Comparison of ENCODE assay signal across 9 mouse cellular contexts in the genomic region with DNA sequence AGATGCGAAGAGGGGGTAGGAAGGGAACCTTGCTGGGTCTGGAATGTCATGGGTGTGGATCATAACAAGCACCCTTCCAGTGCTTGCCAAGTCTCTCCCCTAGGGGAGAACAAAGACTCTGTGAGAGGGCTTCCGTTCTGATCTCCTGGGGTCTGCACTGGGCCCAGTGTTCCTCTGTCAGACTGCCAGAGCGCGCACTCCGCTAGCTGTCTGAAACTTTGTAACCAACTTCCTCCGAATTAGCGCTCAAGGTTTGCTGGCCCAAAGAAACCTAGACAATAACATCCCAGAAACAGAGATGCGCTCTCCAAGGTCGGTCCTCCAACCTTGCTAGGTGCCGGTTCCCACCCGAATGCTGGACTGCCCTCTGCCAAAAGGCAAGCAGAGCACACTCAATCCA.
A peak's percentile ranks its signal among the peaks of the same experiment; 100 is the strongest.
DNase-seq lines count a peak whose midpoint lies in the region; ATAC-seq and TF ChIP-seq lines count a peak whose summit lies in the region.
"Had no signal": no experiment of that assay in that cellular context is flagged by ENCODE, and none has a peak within 500 bp of the region (broad histone marks: within the 10 kb centered on the region; RNA-seq: fewer than 3 reads in every experiment).

No protein-coding gene starts in this region.

- no peaks in the 10 kb centered on the region for H3K36me3 ChIP-seq in E14TG2a.4 (ENCODE audit: insufficient read depth, low read length)
- H3K36me3 ChIP-seq in heart, embryonic 14.5 days (ENCODE audit: control insufficient read depth, insufficient read depth, low read length), result no peaks in the 10 kb centered on the region
- no peaks in the 10 kb centered on the region for H3K36me3 ChIP-seq in limb, embryonic 13.5 days
- no peaks in the 10 kb centered on the region for H3K36me3 ChIP-seq in thymus, adult 2 months (ENCODE audit: control insufficient read depth, insufficient read depth, low read length)
- H3K36me3 ChIP-seq: stomach, embryonic 15.5 days had no signal

- WGBS in heart, embryonic 14.5 days, result 8% methylated on average over 11 of the region's 11 CpGs
- 12% methylated on average over 11 of the region's 11 CpGs for WGBS in limb, embryonic 13.5 days
- 22% methylated on average over 11 of the region's 11 CpGs for WGBS in thymus, adult 2 months

- H3K27me3 ChIP-seq in E14TG2a.4 (ENCODE audit: insufficient read depth, low read length), result peaks cover 31% of the 10 kb centered on the region
- H3K27me3 ChIP-seq in heart, embryonic 14.5 days (ENCODE audit: control insufficient read depth, insufficient read depth, low read length), result peaks cover 28% of the 10 kb centered on the region
- peaks cover 30% of the 10 kb centered on the region for H3K27me3 ChIP-seq in limb, embryonic 13.5 days
- no peaks in the 10 kb centered on the region for H3K27me3 ChIP-seq in thymus, adult 2 months (ENCODE audit: control insufficient read depth, insufficient read depth, low read length)

- H3K4me1 ChIP-seq in E14TG2a.4 (replicated peaks; ENCODE audit: low read depth, low read length), result peaks cover 52% of the 10 kb centered on the region
- H3K4me1 ChIP-seq in heart, embryonic 14.5 days (ENCODE audit: control insufficient read depth in 2 of 2, insufficient read depth in 2 of 2, low read length in 2 of 2), result peaks cover 8 to 13% of the 10 kb centered on the region in 2 experiments; a peak in 3 of 4 replicates
- H3K4me1 ChIP-seq in limb, embryonic 13.5 days, result peaks cover 32% of the 10 kb centered on the region
- peaks cover 15% of the 10 kb centered on the region for H3K4me1 ChIP-seq in thymus, adult 2 months (replicated peaks; ENCODE audit: control insufficient read depth, insufficient read depth, low read length)

- H3K9me3 ChIP-seq in E14TG2a.4 (ENCODE audit: low read length), result no peaks in the 10 kb centered on the region
- no peaks in the 10 kb centered on the region for H3K9me3 ChIP-seq in heart, embryonic 14.5 days (ENCODE audit: control insufficient read depth, low read length)
- H3K9me3 ChIP-seq in limb, embryonic 13.5 days, result no peaks in the 10 kb centered on the region; the same call in 1 of the 2 replicates
- H3K9me3 ChIP-seq: stomach, embryonic 15.5 days had no signal

- no peak overlapping the region for H3K9ac ChIP-seq in heart, embryonic 14.5 days (ENCODE audit: low read length)
- H3K9ac ChIP-seq in limb, embryonic 13.5 days, result no peak overlapping the region
- H3K9ac ChIP-seq: stomach, embryonic 15.5 days had no signal

- TF ChIP-seq POLR2A in thymus, adult 2 months (IDR thresholded peaks at IDR 0.05; ENCODE audit: control insufficient read depth, extremely low read depth, insufficient read depth, low read length, poor library complexity), result no peak

- DNase-seq in embryo, embryonic 10.5 days (ENCODE audit: low spot score), result peak; percentile 39
- peak; percentile 44 for DNase-seq in thymus, adult 2 months
- DNase-seq in ovary, postnatal 36 days (ENCODE audit: low spot score), result no peak
- DNase-seq in layer of hippocampus, adult 11-12 months (ENCODE audit: low spot score), result no peak
- no peak for DNase-seq in natural killer cell, adult 2 months (ENCODE audit: low spot score in 2 of 2)

- ATAC-seq in heart, embryonic 14.5 days (ENCODE audit: insufficient number of reproducible peaks, insufficient read depth, low FRiP score, low read depth), result no peak
- ATAC-seq in limb, embryonic 13.5 days (ENCODE audit: low FRiP score, low read depth), result no peak

- H3K4me3 ChIP-seq in E14TG2a.4 (replicated peaks; ENCODE audit: low read length), result peak overlapping the region; percentile 52
- peak overlapping the region in 1 of 2 experiments; percentile 10; a peak in 1 of 4 replicates for H3K4me3 ChIP-seq in heart, embryonic 14.5 days (ENCODE audit: control insufficient read depth in 1 of 2, insufficient read depth in 1 of 2, low read depth in 1 of 2, low read length in 2 of 2)
- peak overlapping the region; percentile 5 for H3K4me3 ChIP-seq in limb, embryonic 13.5 days
- no peak overlapping the region for H3K4me3 ChIP-seq in thymus, adult 2 months (ENCODE audit: control insufficient read depth, insufficient read depth, low read length)
- H3K4me3 ChIP-seq: stomach, embryonic 15.5 days had no signal

- peak overlapping the region; percentile 45 for H3K4me2 ChIP-seq in heart, embryonic 14.5 days (ENCODE audit: low read length)
- peak overlapping the region; percentile 49 for H3K4me2 ChIP-seq in limb, embryonic 13.5 days (replicated peaks)
- H3K4me2 ChIP-seq: stomach, embryonic 15.5 days had no signal

- H3K27ac ChIP-seq in heart, embryonic 14.5 days (replicated peaks in 1 of 2; ENCODE audit: control insufficient read depth in 1 of 2, insufficient read depth in 1 of 2, low read depth in 2 of 2, low read length in 2 of 2), result no peak overlapping the region
- H3K27ac ChIP-seq in limb, embryonic 13.5 days, result no peak overlapping the region
- H3K27ac ChIP-seq in thymus, adult 2 months (ENCODE audit: control insufficient read depth, insufficient read depth, low read length), result no peak overlapping the region
- H3K27ac ChIP-seq: stomach, embryonic 15.5 days had no signal

- no peak for TF ChIP-seq CTCF in E14TG2a.4 (conservative IDR thresholded peaks at IDR 0.05; ENCODE audit: low read length)
- TF ChIP-seq CTCF in thymus, adult 2 months (IDR thresholded peaks at IDR 0.05; ENCODE audit: borderline replicate concordance, control insufficient read depth, extremely low read depth, insufficient read depth, low read length, poor library complexity), result no peak

Comparison
In these comparisons a context has a peak if more than half of its experiments do, and no peak if none do; other contexts are left out.
1. DNase-seq: peak in embryo, embryonic 10.5 days (single experiment) and thymus, adult 2 months (single experiment); none in ovary, postnatal 36 days (single experiment), layer of hippocampus, adult 11-12 months (single experiment) and natural killer cell, adult 2 months (0 of 2).